Mouse (Mus musculus) liver, embryonic 15.5 days (tissue): ENCODE measurements around the gene Cd27. TPM values are rescaled to one million over a fixed set of nuclear protein-coding genes. Genes with fewer than 3 reads are reported as not detected.
A peak's percentile ranks its signal among the peaks of the same experiment; 100 is the strongest.

Experiments used
- ATAC-seq: fragments of 200-750 bp; cut with Nextera tagmentation; 2 replicates; pipeline ENCODE4 v1.8.0; 2017; ENCODE audit warnings: moderate number of reproducible peaks, mild to moderate bottlenecking, moderate library complexity; ENCODE audit not compliant: insufficient read depth
- H3K27ac ChIP-seq: fragments of 300-500 bp; sonication (generic); replicated peaks from 2 replicates; pipeline ENCODE4 v1.5.1; 2015; ENCODE audit warnings: mild to moderate bottlenecking, inconsistent platforms
- H3K27me3 ChIP-seq: fragments of 300-500 bp; sonication (generic); 2 replicates; pipeline ENCODE4 v1.6.1; 2015; ENCODE audit warnings: mild to moderate bottlenecking, inconsistent platforms
- H3K36me3 ChIP-seq: fragments of 300-500 bp; sonication (generic); replicated peaks from 2 replicates; pipeline ENCODE4 v1.6.1; 2015; ENCODE audit warnings: moderate library complexity, mild to moderate bottlenecking, inconsistent platforms
- H3K4me1 ChIP-seq: fragments of 300-500 bp; sonication (generic); replicated peaks from 2 replicates; pipeline ENCODE4 v1.6.1; 2015; ENCODE audit warnings: inconsistent platforms
- H3K4me2 ChIP-seq: fragments of 300-500 bp; sonication (generic); 2 replicates; pipeline ENCODE4 v1.6.1; 2015; ENCODE audit warnings: moderate library complexity, mild to moderate bottlenecking, inconsistent platforms
- H3K4me3 ChIP-seq: fragments of 300-500 bp; sonication (generic); replicated peaks from 2 replicates; pipeline ENCODE4 v1.5.1; 2015; ENCODE audit warnings: mild to moderate bottlenecking, inconsistent platforms
- H3K9ac ChIP-seq: fragments of 300-500 bp; sonication (generic); 2 replicates; pipeline ENCODE4 v1.6.1; 2015; ENCODE audit warnings: moderate library complexity, mild to moderate bottlenecking, inconsistent platforms
- H3K9me3 ChIP-seq: fragments of 300-500 bp; sonication (generic); replicated peaks from 2 replicates; pipeline ENCODE4 v1.6.1; 2016; ENCODE audit warnings: inconsistent platforms
- WGBS: fragments of 180-500 bp; shearing (Covaris S2); methylation state at CpG from one replicate; pipeline ENCODE4 v1.1.7; 2015; ENCODE audit warnings: mixed read lengths; ENCODE audit not compliant: insufficient replicate concordance; 5-methylcytosine and 5-hydroxymethylcytosine counted together
- polyA plus RNA-seq: library from polyadenylated mRNA; unstranded; fragments of >200 nt; fragmentation: Nextera tagmentation; extraction: Ambion mirVana; gene quantifications from 2 replicates; pipeline ENCODE4 v1.2.1, GENCODE M21; 2015

Gene Cd27
- polyA plus RNA-seq, 1 experiment from 2014 or later = 1.3 TPM

DNA sequence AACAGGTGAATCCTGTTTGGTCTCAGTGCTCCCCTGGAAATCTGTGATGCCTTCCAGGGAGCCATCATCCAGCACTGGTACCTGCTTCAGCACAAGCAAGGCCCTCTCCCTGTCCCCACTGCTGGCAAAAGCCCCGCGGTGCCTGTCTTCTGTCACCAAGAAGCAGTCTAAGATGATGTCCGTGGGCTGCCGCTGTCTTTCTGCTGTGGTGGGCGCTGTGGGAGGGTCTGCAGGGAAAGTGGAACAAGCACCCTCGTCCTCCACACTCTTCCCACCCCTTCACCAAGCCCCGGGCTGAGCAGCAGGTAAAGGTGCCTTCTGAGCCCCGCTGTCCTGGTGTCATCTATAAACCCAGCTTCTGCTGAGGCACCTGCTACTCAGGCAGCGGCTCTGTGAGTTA lies 6.2 kb downstream of the Cd27 start:
- Histone ChIP-seq H3K9ac (peak overlapping the region; percentile 62; the same call in 1 of the 2 replicates), H3K27me3 (no peaks in the 10 kb centered on the region), H3K4me3 (peak overlapping the region; percentile 66), H3K9me3 (no peaks in the 10 kb centered on the region), H3K27ac (no peak overlapping the region; the same call in 1 of the 2 replicates), H3K4me1 (peaks cover 35% of the 10 kb centered on the region), H3K4me2 (peak overlapping the region; percentile 86), H3K36me3 (0 out of 2 replicates have a peak, but pooled peaks cover 10% of the 10 kb centered on the region)
- WGBS = 66% methylated on average over 9 of the region's 9 CpGs
- ATAC-seq = no peak

DNA sequence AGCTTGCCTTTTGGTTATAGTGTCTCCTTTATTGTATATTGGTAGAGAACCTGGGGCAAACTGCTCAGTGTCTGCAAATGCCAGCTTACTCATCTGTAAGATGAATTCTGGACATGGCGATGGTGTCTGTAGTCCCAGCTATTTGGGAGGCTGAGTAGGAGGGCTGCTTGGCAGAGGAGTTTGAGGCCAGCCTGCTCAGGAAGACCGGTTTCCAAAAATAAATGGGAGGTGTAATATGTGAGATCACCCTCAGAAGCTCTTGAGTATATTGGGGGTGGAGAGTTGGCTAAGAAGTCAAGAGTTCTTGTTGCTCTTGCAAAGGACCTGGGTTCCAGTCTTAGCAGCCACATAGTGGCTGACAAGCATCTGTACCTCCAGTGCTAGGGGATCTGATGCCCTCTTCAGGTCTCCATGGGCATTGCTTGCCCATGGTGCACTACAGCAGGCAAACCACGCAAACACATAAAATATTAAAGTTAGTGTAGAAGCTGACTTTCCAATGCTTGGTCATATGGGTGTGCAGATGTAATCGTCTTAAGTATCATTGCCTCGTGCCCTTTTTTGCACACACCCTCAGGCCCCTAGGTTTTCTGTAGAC lies 11.2 kb downstream of the Cd27 start:
- Histone ChIP-seq H3K4me3 (no peak overlapping the region), H3K36me3 (peaks cover 32% of the 10 kb centered on the region), H3K4me1 (peaks cover 2% of the 10 kb centered on the region), H3K9ac (no peak overlapping the region), H3K27me3 (no peaks in the 10 kb centered on the region), H3K9me3 (no peaks in the 10 kb centered on the region), H3K4me2 (no peak overlapping the region), H3K27ac (no peak overlapping the region)
- ATAC-seq = no peak
- 72% methylated on average over 5 of the region's 5 CpGs for WGBS

DNA sequence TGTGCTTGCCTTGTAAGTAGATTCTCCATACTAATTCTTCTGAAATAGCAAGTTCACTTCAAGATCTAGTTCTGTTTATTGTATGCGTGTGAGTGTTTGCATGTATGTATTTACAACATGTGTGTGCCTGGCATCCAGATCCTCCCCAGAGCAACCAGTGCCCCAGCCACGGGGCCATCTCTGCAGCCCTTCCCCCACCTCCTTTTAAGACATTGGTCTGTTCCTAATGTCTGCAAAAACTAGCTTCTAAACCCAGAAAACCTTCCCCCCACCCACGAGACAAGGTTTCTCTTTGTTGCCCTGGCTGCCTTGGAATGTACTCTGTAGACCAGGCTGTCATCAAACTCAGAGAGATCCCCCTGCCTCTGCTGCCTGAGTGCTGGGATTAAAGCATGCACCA lies 14.2 kb downstream of the Cd27 start:
- no peak overlapping the region for H3K9ac ChIP-seq
- WGBS = 65% methylated on average over 3 of the region's 3 CpGs
- H3K9me3 ChIP-seq = no peaks in the 10 kb centered on the region
- H3K4me1 ChIP-seq = peaks cover 4% of the 10 kb centered on the region; the same call in 1 of the 2 replicates
- H3K4me3 ChIP-seq = no peak overlapping the region
- no peaks in the 10 kb centered on the region for H3K27me3 ChIP-seq
- ATAC-seq = no peak
- H3K36me3 ChIP-seq = peaks cover 38% of the 10 kb centered on the region
- H3K27ac ChIP-seq = no peak overlapping the region
- no peak overlapping the region for H3K4me2 ChIP-seq

DNA sequence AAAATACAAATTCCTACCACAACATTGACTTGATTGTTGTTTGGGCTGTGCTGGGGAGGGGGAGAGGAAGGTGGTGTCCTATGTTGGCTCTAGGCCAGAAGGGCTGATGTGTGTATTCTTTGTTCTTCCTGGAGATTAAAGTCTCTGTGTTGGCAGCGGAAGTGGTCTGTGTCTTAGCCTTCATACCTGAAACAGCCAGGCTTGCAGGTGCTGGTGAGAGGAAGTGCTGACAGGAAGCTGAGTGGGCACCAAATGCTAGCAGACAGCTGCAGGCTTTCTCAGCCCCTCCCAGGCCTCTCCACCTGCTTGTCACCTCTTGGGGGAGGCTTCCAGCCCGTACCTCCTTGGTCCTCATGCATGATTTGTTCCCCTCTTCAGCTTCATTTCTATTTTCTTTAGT lies 14.7 kb downstream of the Cd27 start:
- H3K36me3 ChIP-seq = peaks cover 35% of the 10 kb centered on the region
- H3K9ac ChIP-seq = no peak overlapping the region
- no peak overlapping the region for H3K4me2 ChIP-seq
- H3K27ac ChIP-seq = no peak overlapping the region
- 48% methylated on average over 2 of the region's 2 CpGs for WGBS
- H3K4me3 ChIP-seq = no peak overlapping the region
- no peaks in the 10 kb centered on the region for H3K9me3 ChIP-seq
- H3K27me3 ChIP-seq = no peaks in the 10 kb centered on the region
- ATAC-seq = no peak
- H3K4me1 ChIP-seq = peaks cover 4% of the 10 kb centered on the region

DNA sequence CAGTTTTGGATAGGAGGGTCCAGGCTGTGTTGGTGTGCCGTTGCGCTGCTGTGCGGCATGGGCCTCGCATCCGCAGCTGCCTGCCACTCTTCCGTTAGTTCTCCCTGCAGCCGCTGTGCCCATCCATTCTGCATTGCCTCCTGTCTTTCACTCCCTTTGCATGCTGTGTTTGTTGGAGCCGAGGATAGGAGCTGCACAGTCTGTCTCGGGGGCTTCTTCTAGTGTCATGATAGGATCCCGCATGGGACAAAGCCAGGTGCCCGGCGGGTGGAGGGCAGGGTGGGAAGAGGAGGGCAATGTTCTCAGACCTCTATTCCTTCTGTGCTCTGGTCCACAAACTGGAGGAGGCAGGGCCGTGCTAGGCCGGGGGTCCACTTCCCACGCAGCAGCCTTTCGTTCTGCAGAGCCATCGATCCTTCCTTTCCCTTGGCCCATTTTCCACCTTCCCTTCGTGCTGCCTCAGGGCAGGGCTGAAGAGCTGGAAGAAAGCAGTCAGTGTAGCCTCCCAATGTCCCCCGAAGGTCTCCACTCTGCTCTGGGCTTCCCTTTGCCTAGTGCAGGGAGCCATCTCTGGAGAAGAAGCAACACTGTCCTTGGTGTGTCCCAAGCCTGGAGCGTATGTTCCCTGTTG lies 15.6 kb downstream of the Cd27 start:
- Histone ChIP-seq H3K4me3 (no peak overlapping the region), H3K9ac (no peak overlapping the region), H3K9me3 (no peaks in the 10 kb centered on the region), H3K4me1 (peaks cover 13% of the 10 kb centered on the region), H3K36me3 (peaks cover 30% of the 10 kb centered on the region), H3K27ac (no peak overlapping the region), H3K27me3 (no peaks in the 10 kb centered on the region), H3K4me2 (no peak overlapping the region)
- no peak for ATAC-seq
- 79% methylated on average over 20 of the region's 20 CpGs for WGBS

DNA sequence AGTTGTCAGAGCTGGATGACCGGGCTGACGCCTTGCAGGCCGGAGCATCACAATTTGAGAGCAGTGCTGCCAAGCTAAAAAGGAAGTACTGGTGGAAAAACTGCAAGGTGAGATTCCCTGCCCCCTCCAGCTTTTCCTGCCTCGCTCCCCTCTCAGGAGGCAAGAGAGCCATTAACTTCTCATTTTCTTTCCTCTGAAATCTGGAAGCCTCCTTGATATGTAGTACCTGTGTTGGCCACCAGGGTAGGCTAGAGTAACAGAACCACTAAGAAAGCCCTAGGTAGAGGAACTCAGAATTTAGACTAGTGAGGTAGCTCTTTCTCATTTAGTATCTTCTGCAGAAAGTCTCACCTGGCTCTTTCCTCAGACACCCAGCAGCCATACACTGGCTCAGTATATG lies 17.8 kb downstream of the Cd27 start:
- H3K27ac ChIP-seq = no peak overlapping the region
- no peak overlapping the region for H3K4me3 ChIP-seq
- H3K4me1 ChIP-seq = peaks cover 24% of the 10 kb centered on the region
- H3K27me3 ChIP-seq = peaks cover under 1% of the 10 kb centered on the region
- H3K9ac ChIP-seq = no peak overlapping the region
- 68% methylated on average over 4 of the region's 4 CpGs for WGBS
- H3K36me3 ChIP-seq = peaks cover 14% of the 10 kb centered on the region; the same call in 1 of the 2 replicates
- no peak for ATAC-seq
- H3K4me2 ChIP-seq = no peak overlapping the region
- no peaks in the 10 kb centered on the region for H3K9me3 ChIP-seq

DNA sequence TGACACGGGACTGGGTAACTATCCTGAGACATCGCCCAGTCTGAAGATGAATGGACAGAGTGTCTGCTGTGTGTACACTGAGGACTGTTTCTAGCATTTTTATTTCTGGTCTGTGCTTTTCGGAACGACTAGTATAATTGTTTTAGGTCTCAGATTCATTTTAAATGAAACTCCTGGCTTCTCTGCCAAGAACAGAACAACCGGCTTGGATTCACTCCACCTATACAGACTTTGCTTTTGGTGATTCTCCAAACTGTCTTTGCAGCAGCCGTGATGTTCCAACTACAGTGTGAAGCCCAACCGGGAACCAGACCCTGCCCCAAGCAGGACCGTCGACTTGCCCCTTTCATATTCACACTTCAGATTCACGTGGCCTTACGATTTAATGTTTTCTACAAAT lies 18.9 kb downstream of the Cd27 start:
- ATAC-seq = no peak
- Histone ChIP-seq H3K4me1 (peaks cover 24% of the 10 kb centered on the region), H3K9ac (no peak overlapping the region), H3K9me3 (no peaks in the 10 kb centered on the region), H3K4me2 (no peak overlapping the region), H3K36me3 (peaks cover 10% of the 10 kb centered on the region; the same call in 1 of the 2 replicates), H3K27ac (no peak overlapping the region), H3K27me3 (peaks cover 11% of the 10 kb centered on the region), H3K4me3 (no peak overlapping the region)
- WGBS = 85% methylated on average over 11 of the region's 11 CpGs

DNA sequence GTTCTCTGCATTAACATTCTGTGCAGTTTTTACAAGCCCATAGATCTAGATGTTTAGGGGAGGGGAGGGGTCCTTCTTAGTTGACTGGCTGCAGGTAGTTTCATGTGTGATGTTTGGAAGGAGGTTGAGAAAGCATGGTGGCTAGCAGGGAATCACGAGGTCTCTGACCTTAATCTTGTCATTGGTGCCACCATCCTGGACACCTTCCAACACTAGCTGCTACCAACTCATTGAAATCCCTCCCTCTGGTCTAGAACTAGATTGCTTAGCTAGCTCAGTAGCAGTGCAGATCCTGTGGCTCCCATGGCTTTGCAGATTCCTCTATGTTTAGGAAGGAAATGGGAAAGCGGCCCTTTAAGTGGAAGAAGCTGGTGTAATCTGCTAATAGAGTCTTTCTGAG lies 19.9 kb downstream of the Cd27 start:
- Histone ChIP-seq H3K27me3 (peaks cover 21% of the 10 kb centered on the region), H3K9me3 (no peaks in the 10 kb centered on the region), H3K4me1 (peaks cover 24% of the 10 kb centered on the region), H3K4me2 (peak overlapping the region; percentile 98), H3K27ac (no peak overlapping the region), H3K4me3 (no peak overlapping the region), H3K36me3 (0 out of 2 replicates have a peak, but pooled peaks cover 6% of the 10 kb centered on the region), H3K9ac (no peak overlapping the region)
- 58% methylated on average over 2 of the region's 2 CpGs for WGBS
- no peak for ATAC-seq

DNA sequence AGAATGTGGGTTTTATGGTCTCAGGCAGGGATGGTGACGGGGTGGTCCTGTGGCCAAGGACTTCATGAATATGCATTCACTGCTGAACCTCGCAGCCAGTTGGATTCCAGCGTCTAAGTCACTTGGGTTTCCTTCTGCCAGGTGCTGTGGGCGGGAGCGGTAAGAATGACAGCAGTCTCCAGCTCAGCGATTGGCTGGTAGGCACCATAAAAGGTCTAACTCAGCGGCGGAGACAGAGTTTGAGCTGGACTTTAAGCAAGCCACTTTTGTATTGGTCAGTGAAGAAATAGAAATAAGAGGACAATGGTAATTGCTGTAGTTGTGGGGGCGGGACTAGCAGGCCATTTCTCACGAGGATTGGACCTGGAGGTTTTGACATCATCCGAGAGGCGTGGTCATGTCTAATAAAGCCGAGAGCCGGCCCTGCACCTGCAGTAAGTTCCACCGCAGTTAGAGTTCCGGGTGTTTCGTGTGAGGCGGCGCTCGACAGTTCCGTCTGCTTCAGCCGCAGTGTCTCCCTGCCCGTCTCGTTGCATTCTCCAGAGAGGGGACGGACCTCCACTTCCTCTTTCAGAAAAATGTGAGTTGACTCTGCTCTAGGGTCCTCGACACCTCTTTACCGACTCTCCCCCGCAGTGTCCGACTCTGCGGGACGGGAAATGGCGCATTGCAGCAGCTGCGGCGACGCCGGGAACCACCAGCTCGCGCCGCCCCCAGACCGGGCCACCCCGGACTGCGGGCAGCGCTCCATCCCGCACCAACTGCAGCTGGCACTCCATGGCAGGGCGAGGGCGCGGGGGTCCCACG lies 21.5 kb downstream of the Cd27 start, which contains the start of gene Vamp1:
Gene Vamp1, plus strand, starts transcription at position 404 of the 807 bp plus-strand sequence.
- Histone ChIP-seq H3K9me3 (no peaks in the 10 kb centered on the region), H3K36me3 (0 out of 2 replicates have a peak, but pooled peaks cover 6% of the 10 kb centered on the region), H3K4me1 (peaks cover 24% of the 10 kb centered on the region), H3K27me3 (peaks cover 29% of the 10 kb centered on the region), H3K27ac (peak within 1 kb of the TSS; percentile 77), H3K4me3 (peak within 1 kb of the TSS; percentile 80), H3K9ac (peak within 1 kb of the TSS; percentile 81), H3K4me2 (peak within 1 kb of the TSS; percentile 98)
- WGBS = under 1% methylated on average over 48 of the region's 48 CpGs
- ATAC-seq = peak; percentile 93

DNA sequence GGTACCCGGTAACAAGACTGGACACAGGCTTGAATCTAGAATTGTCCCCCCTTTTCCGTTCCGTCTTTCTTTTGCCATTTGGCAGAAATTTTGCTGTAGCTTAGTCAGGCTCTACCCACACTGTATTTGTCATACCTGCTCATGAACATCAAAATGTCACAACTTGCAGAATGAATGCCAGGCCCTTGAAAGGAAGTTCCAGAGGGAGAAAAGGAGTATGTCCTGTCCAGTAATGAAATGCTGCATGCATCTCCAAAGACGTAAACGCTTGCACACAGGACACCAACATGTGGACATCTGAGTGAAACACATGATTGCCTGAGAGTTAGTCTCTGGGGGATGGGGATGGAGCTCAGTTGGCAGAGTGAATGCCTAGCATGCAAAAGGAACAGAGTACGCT lies 23.1 kb downstream of the Cd27 start:
- Histone ChIP-seq H3K9ac (no peak overlapping the region), H3K4me3 (no peak overlapping the region), H3K4me2 (no peak overlapping the region), H3K4me1 (peaks cover 21% of the 10 kb centered on the region), H3K27ac (no peak overlapping the region), H3K9me3 (no peaks in the 10 kb centered on the region), H3K36me3 (no peaks in the 10 kb centered on the region), H3K27me3 (peaks cover 29% of the 10 kb centered on the region)
- WGBS = 72% methylated on average over 6 of the region's 6 CpGs
- ATAC-seq = no peak

DNA sequence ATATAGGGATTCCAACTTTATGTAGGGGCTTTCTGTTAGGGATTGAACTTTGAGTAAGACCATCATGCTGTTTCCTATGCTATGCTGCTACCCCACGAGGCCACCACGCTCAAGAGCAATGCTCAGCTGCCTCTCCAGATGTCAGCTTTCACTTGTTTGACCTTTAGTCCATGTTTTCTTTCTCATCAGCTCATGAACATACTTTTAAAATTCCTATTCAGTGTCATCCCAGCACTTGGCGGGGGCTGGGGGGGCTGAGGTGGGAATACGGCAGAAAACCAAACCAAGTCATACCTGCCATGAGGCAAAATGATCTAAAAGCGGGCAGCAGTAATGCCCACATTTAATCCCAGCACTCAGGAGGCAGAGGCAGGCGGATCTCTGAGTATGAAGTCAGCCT lies 23.7 kb downstream of the Cd27 start:
- no peak overlapping the region for H3K4me2 ChIP-seq
- H3K27me3 ChIP-seq = peaks cover 29% of the 10 kb centered on the region
- H3K4me1 ChIP-seq = peaks cover 20% of the 10 kb centered on the region
- ATAC-seq = no peak
- no peak overlapping the region for H3K9ac ChIP-seq
- no peaks in the 10 kb centered on the region for H3K9me3 ChIP-seq
- H3K36me3 ChIP-seq = no peaks in the 10 kb centered on the region
- no peak overlapping the region for H3K4me3 ChIP-seq
- 50% methylated on average over 6 of the region's 6 CpGs for WGBS
- H3K27ac ChIP-seq = no peak overlapping the region
